Mouse (Mus musculus) 3134 (cell line): ENCODE results near the gene Ciao2a.

Experiments
- DNase-seq: peaks from one replicate; pipeline ENCODE4 v3.0.0-alpha.2; 2011; ENCODE audit warnings: low spot score; ENCODE audit not compliant: insufficient read length; ENCODE audit errors: extremely low read depth

Ciao2a gene

GRCm38 (mm10) chr9:66126456-66127192, at the start of gene Ciao2a, which contains the start of gene Snx1:
Gene Ciao2a (plus strand): TSS chr9:66126611.
Gene Snx1 (minus strand): TSS chr9:66126587.
- DNase-seq = peak; percentile 91

- DNase-seq = no peak
These were observed 48.3 kb upstream of the Ciao2a start for GRCm38 (mm10) chr9:66078072-66078471.

GRCm38 (mm10) chr9:66078493-66078892, 47.9 kb upstream of the Ciao2a start:
- DNase-seq = peak; percentile 62

- no peak for DNase-seq
These were observed 45.5 kb upstream of the Ciao2a start for GRCm38 (mm10) chr9:66080804-66081459.

- no peak for DNase-seq
These were observed 44.4 kb upstream of the Ciao2a start for GRCm38 (mm10) chr9:66081999-66082398.

GRCm38 (mm10) chr9:66084171-66084570, 42.2 kb upstream of the Ciao2a start:
- DNase-seq = no peak

- DNase-seq = no peak
These were observed 39.3 kb upstream of the Ciao2a start for GRCm38 (mm10) chr9:66087062-66087461.

GRCm38 (mm10) chr9:66088411-66088810, 38.0 kb upstream of the Ciao2a start:
- no peak for DNase-seq

- DNase-seq = no peak
These were observed 35.7 kb upstream of the Ciao2a start for GRCm38 (mm10) chr9:66090593-66091244.

DNA sequence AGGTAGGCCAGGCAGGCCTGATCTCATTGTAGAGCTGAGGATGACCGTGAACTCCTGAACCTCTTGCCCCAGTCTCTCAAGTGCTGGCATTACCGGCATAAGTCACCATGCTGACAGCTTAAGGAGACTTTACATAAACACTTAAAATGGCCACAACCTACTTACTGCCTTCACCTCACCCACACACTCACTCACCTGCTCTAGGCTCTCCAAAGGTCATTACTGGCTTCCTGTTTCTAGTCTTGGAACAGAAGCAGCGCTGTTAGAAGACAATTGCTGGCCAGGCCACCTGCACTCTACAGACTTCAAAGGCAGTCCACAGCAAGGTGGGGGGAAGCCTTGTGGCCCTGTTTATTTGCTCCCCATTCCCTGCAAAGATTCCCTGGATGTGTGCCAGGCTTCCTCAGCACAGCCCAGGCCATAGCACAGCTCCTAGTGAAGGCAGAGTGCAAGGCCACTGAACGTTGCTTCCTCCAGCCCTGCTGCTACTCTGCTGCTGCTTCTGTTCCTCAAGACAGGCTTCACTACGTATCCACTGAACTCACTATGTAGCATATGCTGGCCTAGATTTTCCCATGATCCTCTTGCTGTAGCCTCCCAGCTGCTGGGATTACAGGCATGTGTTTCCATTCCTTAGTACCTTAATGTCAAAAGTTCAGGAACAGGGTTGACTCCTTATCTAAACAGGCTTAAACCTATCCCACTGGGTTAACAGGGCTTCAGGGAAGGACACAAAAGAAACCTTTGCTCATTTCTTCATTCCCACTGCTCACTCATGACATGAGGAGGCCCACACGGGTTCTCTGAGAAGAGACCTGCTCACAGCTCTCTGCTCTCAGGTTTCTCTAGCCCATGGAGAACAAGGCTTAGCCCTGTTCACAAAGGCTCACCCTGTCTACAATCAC, 34.8 kb upstream of the Ciao2a start:
- no peak for DNase-seq

DNA sequence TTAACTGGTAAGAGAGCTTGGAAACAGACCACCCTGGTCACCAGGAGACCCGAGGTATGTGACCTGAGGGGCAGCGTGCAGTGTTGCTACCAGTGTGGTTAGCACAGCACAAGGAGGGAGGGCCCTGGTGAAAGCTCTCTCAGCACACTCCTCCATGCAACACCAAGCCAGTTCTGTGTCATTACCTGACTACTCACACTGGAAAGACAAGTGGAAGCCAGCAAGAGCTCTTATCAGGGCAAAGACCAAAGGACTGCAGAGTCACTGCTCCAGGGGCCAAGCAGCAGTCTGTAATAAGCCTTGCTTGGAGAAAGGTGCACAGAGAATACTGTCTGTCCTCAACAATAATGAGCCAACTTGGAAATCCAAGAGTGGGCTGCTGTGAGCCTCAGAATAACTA, 33.7 kb upstream of the Ciao2a start:
- no peak for DNase-seq

- DNase-seq = no peak
These were observed 24.8 kb upstream of the Ciao2a start for GRCm38 (mm10) chr9:66101577-66101976.

GRCm38 (mm10) chr9:66102668-66103067, 23.7 kb upstream of the Ciao2a start:
- no peak for DNase-seq

GRCm38 (mm10) chr9:66104601-66105000, 21.8 kb upstream of the Ciao2a start:
- DNase-seq = no peak

- no peak for DNase-seq
These were observed 21.2 kb upstream of the Ciao2a start for GRCm38 (mm10) chr9:66105168-66105567.

- DNase-seq = no peak
These were observed 16.8 kb upstream of the Ciao2a start for GRCm38 (mm10) chr9:66109574-66109973.

DNA sequence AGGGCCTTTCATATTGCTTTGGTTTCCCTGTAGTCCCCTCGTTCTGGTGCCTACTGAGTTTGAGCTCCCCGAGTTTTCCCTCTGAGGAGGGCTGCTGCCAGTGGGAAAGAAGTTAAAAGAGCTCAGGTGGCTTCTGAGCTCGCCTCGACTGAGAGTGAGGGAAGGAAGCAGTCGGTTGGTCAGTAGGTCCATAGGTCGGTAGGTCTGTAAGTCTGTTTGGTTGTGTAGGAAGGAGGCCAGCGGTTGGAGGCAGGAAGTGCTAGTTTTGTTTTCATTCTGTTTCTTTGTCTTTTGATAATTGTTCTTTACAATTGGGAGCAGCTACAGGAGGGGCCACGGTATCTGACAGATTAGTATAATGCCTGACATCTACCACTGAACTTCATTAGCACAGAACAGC, 16.3 kb upstream of the Ciao2a start:
- DNase-seq = no peak

GRCm38 (mm10) chr9:66110611-66111379, 15.6 kb upstream of the Ciao2a start:
- no peak for DNase-seq

DNA sequence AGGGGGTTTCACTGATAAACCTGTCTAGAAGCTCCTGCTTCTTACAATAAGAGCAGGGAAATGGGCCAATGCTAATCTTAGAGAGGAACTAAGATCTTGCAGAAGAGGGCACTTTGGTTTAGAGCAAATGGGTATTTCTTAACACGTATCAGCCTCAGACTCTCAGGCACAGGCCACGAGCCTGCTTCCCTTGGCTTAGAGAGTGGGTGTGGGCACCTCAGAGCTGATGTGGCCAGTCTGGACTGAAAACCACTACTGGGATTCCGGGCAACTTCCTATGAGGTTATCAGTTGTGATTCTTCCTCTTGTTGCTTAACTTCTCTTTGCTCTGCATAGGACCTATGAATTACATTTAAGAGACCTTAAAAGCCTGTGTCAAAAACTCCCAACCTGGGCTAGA, 12.1 kb upstream of the Ciao2a start:
- DNase-seq = no peak

- DNase-seq = no peak
These were observed 9.5 kb upstream of the Ciao2a start for GRCm38 (mm10) chr9:66116890-66117289.
